Mouse (Mus musculus) heart, embryonic 14.5 days (tissue): ENCODE measurements around the gene Rad51d. TPM values are rescaled to one million over a fixed set of nuclear protein-coding genes. Genes with fewer than 3 reads are reported as not detected.
"Not testable (repeated sequence)": the region's sequence is repeated elsewhere in the genome, so short reads cannot be mapped to it uniquely, and the experiment has no call there.

Experiments
- ATAC-seq: fragments of 200-750 bp; cut with Nextera tagmentation; 2 replicates; pipeline ENCODE4 v1.8.0; 2017; ENCODE audit warnings: low read depth, moderate TSS enrichment; ENCODE audit not compliant: insufficient number of reproducible peaks, insufficient read depth, low FRiP score
- H3K27ac ChIP-seq, 2 experiments: fragments of 200-500 bp in 1 of 2; fragments of 300-500 bp in 1 of 2; sonication (generic) in 1 of 2; replicated peaks in 1 of 2; 2 replicates each; pipeline ENCODE4 v1.5.1; 2012 to 2014; ENCODE audit warnings: low read depth in 2 of 2, low read length in 2 of 2, control low read depth in 1 of 2, mild to moderate bottlenecking in 1 of 2, mixed read lengths in 1 of 2; ENCODE audit not compliant: control insufficient read depth in 1 of 2, insufficient read depth in 1 of 2
- H3K27me3 ChIP-seq: fragments of 300-500 bp; sonication (generic); 2 replicates; pipeline ENCODE4 v1.6.1; 2014; ENCODE audit warnings: mild to moderate bottlenecking, low read length, control low read depth; ENCODE audit not compliant: control insufficient read depth, insufficient read depth
- H3K36me3 ChIP-seq: fragments of 300-500 bp; sonication (generic); 2 replicates; pipeline ENCODE4 v1.6.1; 2014; ENCODE audit warnings: mild to moderate bottlenecking, control low read depth, low read length, mixed read lengths; ENCODE audit not compliant: control insufficient read depth, insufficient read depth
- H3K4me1 ChIP-seq, 2 experiments: fragments of 200-500 bp in 1 of 2; fragments of 300-500 bp in 1 of 2; sonication (generic) in 1 of 2; 2 replicates each; pipeline ENCODE4 v1.6.1; 2012 to 2014; ENCODE audit warnings: low read length in 2 of 2, control low read depth in 1 of 2, mixed read lengths in 1 of 2; ENCODE audit not compliant: control insufficient read depth in 2 of 2, insufficient read depth in 2 of 2
- H3K4me2 ChIP-seq: fragments of 300-500 bp; sonication (generic); 2 replicates; pipeline ENCODE4 v1.6.1; 2014; ENCODE audit warnings: mild to moderate bottlenecking, low read length
- H3K4me3 ChIP-seq, 2 experiments: fragments of 200-500 bp in 1 of 2; fragments of 300-500 bp in 1 of 2; sonication (generic) in 1 of 2; 2 replicates each; pipeline ENCODE4 v1.5.1; 2012 to 2014; ENCODE audit warnings: low read length in 2 of 2, mild to moderate bottlenecking in 2 of 2, control low read depth in 1 of 2, low read depth in 1 of 2, moderate library complexity in 1 of 2; ENCODE audit not compliant: control insufficient read depth in 1 of 2, insufficient read depth in 1 of 2
- H3K9ac ChIP-seq: fragments of 300-500 bp; sonication (generic); 2 replicates; pipeline ENCODE4 v1.6.1; 2014; ENCODE audit warnings: mild to moderate bottlenecking, low read length
- H3K9me3 ChIP-seq: fragments of 300-500 bp; sonication (generic); 2 replicates; pipeline ENCODE4 v1.6.1; 2016; ENCODE audit warnings: low read length, control low read depth; ENCODE audit not compliant: control insufficient read depth
- WGBS: fragments of 180-500 bp; shearing (Covaris S2); extraction: QIAGEN DNeasy Blood & Tissue Kit; methylation state at CpG from one replicate; pipeline ENCODE4 v1.1.7; 2014; 5-methylcytosine and 5-hydroxymethylcytosine counted together
- polyA plus RNA-seq: library from polyadenylated mRNA; unstranded; fragments of >200 nt; fragmentation: Nextera tagmentation; extraction: Ambion mirVana; gene quantifications from 2 replicates; pipeline ENCODE4 v1.2.1, GENCODE M21; 2014

Rad51d gene
- polyA plus RNA-seq, 1 experiment from 2014 or later: 15.0 TPM

DNA sequence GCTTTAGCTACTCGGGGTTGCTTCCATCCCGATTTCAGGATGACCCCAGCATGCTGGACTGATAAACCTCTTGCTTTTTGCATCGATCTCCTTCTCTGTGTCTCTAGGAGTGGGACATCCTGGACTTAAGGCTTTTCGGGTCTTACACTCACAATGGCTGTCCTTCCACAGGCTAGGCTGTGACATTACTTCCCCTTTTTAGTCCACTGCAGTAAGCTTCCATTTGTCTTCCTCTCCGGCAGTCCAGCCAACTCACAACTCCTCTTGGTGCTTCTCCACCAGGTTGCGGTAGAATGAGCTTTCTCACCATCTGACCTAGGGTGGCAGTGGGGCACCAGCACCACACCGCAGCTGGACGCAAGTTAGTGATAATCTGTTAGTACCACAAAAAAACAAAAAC, 56.5 kb downstream of the Rad51d start:
- no peak for ATAC-seq
- H3K27me3 ChIP-seq: no peaks in the 10 kb centered on the region
- 85% methylated on average over 8 of the region's 8 CpGs for WGBS

DNA sequence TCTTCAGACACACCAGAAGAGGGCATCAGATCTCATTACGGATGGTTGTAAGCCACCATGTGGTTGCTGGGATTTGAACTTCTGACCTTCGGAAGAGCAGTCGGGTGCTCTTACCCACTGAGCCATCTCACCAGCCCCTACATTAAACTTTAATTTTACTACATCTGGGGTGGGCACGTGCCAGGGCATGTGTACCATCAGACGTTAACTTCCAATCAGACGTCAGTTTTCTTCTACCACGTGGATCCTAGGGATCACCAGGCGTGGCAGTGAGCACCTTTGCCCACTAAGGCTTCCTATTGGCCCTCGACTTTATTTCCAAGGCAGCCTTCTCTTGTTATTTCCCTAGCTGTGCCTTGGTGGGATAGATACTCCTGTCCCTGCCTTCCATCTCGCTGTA, 58.0 kb downstream of the Rad51d start:
- not testable (repeated sequence) for H3K9me3 ChIP-seq, H3K4me2 ChIP-seq, H3K9ac ChIP-seq, H3K4me3 ChIP-seq, H3K36me3 ChIP-seq, H3K27ac ChIP-seq, H3K27me3 ChIP-seq, ATAC-seq
- H3K4me1 ChIP-seq: peaks cover 4 to 13% of the 10 kb centered on the region in 2 experiments
- WGBS: 73% methylated on average over 10 of the region's 10 CpGs

More for the DNA sequence above, 56.5 kb downstream of the Rad51d start:
- Histone ChIP-seq H3K9ac (no peak overlapping the region), H3K9me3 (no peaks in the 10 kb centered on the region), H3K36me3 (no peaks in the 10 kb centered on the region), H3K4me3 (no peak overlapping the region), H3K4me2 (no peak overlapping the region), H3K4me1 (peaks cover 4 to 13% of the 10 kb centered on the region in 2 experiments), H3K27ac (no peak overlapping the region)

DNA sequence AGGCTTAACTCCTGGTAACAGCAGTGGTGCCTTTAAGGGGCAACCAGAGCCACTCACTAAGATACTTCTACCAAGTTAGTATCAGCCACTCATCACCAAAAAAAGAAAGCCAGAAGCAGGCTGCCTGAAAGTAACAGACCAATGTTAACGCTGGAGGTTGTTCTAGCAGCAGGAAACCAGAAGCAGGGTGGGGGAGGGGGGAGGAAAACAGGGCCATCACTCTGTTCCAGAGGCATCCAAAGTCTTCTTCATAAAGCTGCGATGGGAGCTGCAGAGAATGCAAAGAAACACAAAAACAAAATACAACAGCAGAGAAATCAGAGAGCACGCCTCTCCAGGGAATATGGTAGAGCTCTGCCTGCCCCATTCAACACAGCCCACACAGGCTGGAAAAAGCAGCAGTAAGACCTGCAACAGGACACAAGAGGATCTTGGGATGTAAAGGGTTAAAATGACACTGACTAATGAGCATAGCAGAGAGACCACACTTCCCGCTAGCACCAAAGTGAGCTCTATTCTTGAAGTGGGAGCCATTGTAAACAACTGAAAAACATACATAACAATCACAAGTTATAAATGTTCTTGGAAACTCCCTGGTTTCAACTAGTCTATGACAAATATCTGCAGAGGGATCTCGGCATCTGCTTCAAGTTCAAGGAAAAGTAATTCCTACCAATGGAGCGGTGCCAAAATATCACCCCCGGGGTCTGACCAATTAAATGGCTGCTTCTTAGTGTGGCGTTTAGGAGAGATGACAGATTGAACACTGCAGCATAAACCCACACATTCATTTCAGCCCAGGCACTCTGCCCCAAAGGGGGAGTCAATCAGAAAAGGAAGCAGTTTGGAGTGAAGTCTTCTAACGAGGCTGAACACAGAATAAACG, 59.2 kb downstream of the Rad51d start:
- Histone ChIP-seq H3K36me3 (no peaks in the 10 kb centered on the region), H3K9ac (no peak overlapping the region), H3K4me2 (peak overlapping the region; percentile 50), H3K9me3 (no peaks in the 10 kb centered on the region), H3K27me3 (no peaks in the 10 kb centered on the region), H3K4me1 (peaks cover 4 to 13% of the 10 kb centered on the region in 2 experiments), H3K4me3 (0 out of 4 replicates have a peak overlapping the region, but pooled peaks of 1 of the 2 experiments have one; percentile 4), H3K27ac (no peak overlapping the region)
- no peak for ATAC-seq
- WGBS: 15% methylated on average over 10 of the region's 10 CpGs

GRCm38 (mm10) chr11:82826818-82827217, 63.6 kb downstream of the Rad51d start:
- Histone ChIP-seq H3K27me3 (no peaks in the 10 kb centered on the region), H3K36me3 (no peaks in the 10 kb centered on the region), H3K4me1 (peaks cover 4 to 11% of the 10 kb centered on the region in 2 experiments), H3K9ac (no peak overlapping the region), H3K27ac (no peak overlapping the region), H3K4me2 (no peak overlapping the region), H3K9me3 (no peaks in the 10 kb centered on the region), H3K4me3 (no peak overlapping the region)
- ATAC-seq: no peak

Other genes starting within 250 kb of the Rad51d start
- 0.38 and 0.47 TPM in 2 replicates for gene Cct6b, start 126.3 kb downstream of the Rad51d start, polyA plus RNA-seq
- 24.4 and 27.1 TPM in 2 replicates for gene Zfp830, start 126.3 kb downstream of the Rad51d start, polyA plus RNA-seq
- gene Lig3, start 109.5 kb downstream of the Rad51d start, polyA plus RNA-seq: 22.9 and 25.4 TPM in 2 replicates
- 3.7 and 3.8 TPM in 2 replicates for gene Rffl, start 19.4 kb downstream of the Rad51d start, polyA plus RNA-seq
- 0.09 and 0.35 TPM in 2 replicates for gene Fndc8, start 1.5 kb upstream of the Rad51d start, polyA plus RNA-seq
- gene Nle1, start 17.8 kb upstream of the Rad51d start, polyA plus RNA-seq: 18.8 and 19.0 TPM in 2 replicates
- 206 and 211 TPM in 2 replicates for gene Unc45b, start 19.9 kb upstream of the Rad51d start, polyA plus RNA-seq
- gene Slfn5, start 60.7 kb upstream of the Rad51d start, polyA plus RNA-seq: 6.2 and 6.8 TPM in 2 replicates
- 12.4 and 13.8 TPM in 2 replicates for gene Slfn9, start 101.2 kb upstream of the Rad51d start, polyA plus RNA-seq
- 0.58 TPM in 2 replicates for gene Slfn8, start 130.2 kb upstream of the Rad51d start, polyA plus RNA-seq
- gene Slfn2, start 174.5 kb upstream of the Rad51d start, polyA plus RNA-seq: 4.5 and 5.5 TPM in 2 replicates
- gene Slfn1, start 226.2 kb upstream of the Rad51d start, polyA plus RNA-seq: 0.11 and 0.80 TPM in 2 replicates